Mouse (Mus musculus) retina, postnatal 7 days (tissue): ENCODE data around the gene Acnat1.
"Not testable (repeated sequence)": the region's sequence is repeated elsewhere in the genome, so short reads cannot be mapped to it uniquely, and the experiment has no call there.

Experiments
- DNase-seq: peaks from one replicate; pipeline ENCODE4 v3.0.0-alpha.2; 2012; ENCODE audit warnings: low read depth, low spot score

The Acnat1 gene

DNA sequence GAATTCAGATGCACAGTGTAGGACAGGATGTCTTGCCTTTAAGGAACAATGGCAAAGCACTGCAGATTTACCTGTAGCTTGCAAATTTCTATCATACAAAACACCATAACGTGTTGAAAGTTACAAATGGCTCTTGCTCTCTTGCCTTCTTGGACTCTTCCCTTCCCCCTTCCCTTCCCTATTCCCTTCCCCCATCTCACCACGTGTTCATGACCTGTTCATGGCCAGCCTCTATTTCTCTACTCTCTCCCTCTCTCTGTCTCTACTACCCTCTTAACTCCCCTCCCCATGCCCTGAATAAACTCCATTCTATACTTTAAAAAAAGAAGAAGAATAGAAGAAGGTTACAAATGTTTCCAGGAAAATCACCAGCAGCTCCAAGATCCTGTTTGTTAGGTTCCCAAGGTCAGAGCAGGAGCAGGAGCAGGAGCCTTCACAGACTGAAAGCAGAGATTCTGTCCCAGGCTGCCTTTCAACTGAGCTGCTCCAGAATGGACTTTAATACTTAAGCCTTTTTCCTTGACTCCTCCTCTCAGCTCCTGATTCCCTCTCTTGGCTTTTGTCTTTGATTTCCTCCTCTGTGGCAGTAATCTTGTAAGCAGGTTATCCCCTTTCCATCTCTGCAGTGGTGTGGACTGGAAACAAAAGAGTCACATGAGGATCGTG, at the start of gene Acnat1:
Gene Acnat1, minus strand, starts transcription at position 478 of the 666 bp plus-strand sequence.
- no peak for DNase-seq

DNA sequence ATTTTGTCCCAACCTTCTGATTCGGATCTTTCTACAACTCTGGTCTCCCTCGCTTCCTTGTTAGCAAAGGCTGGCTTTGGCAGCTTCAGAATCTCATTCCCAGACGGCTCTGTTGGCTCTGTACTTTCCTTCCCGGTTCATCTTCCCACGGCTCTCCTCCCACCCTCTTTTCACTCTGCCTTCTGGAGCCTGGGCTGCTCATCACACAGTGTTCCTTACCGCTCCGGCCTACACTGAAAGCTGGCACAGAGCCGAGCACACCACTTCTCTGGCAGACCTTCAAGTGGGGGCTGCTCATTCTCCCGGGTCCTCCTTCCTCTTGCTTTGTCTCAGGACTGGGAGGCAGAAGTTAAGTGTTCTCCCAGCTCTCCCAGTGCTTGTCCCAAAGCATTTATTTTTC, 48.9 kb upstream of the Acnat1 start:
- DNase-seq: no peak

DNA sequence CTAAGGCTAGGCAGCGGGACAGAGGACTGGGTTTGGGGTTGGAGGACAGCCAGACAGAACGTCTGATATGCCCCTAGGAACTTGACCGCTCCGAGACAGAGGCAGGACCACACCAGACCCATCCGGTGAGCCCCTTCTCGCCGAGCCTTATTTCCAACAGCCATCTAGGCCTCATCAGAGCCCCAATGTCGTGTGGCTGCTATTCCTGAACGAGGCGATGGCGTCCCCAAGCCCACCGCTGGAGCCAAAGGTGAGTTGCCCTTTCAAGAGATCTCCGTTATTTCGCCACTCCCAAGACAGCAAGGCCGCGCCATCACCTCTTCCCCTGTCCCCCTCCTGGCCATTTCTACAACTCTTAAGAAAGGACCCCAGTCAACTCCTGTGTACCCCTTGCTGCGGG, 47.6 kb upstream of the Acnat1 start:
- no peak for DNase-seq

DNA sequence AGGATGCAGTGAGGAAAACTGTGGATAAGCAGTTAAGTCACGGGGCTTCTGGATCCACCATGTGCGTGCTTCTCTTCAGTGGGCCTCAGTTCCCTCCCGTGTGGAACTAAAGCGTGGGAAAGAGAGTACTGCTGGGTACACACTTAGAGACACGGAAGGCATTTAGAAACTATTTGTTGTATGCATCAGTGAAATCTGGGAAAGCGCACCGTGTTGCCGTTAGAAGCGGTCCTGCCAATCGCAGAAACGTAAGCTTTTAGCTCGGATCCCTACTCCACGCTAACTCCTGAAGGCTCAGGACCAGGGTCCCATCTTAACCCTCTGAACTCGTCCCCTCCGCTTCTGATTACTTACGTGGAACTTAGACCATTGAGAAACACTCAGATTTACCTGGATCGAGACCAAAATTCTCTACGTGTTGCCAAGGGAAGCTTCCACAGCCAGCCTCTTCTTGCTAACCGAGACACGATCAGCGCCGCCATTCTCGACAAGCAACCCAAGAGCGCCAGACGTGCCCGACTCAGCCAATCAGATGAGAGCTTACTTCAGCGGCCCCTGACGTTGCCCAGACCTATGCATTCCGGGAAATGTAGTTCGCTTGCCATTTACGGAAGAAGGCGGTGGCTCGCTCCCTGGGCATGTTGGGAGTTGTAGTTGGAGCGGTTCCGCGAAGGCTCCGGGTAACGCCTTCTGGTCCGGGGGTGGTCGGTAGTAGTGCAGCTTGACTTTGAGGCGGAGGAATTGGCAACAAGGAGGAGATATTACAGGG, 47.0 kb upstream of the Acnat1 start, which contains the start of the genes Mrpl50 and Zfp189:
Gene Mrpl50, minus strand, starts transcription at position 522 of the 769 bp plus-strand sequence.
Gene Zfp189, plus strand, starts transcription at position 605 of the 769 bp plus-strand sequence.
- DNase-seq: peak; percentile 91

DNA sequence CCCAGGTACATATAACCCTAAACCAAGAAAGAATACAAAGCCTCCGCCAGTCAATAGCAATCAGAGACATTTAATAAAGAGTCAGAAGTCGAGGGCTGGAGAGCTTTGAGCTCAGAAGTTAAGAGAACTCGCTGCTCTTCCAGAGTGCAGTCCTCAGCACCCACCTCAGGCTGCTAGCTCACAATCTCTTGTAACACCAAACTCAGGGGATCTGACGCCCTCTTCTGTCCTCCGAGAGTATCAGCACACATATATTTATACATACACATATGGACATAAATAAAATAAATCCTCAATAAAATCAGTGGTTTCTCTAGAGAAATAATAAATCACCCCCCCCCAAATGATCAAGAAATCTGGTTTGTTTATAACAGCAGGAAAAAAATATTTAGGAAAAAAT, 45.8 kb upstream of the Acnat1 start:
- no peak for DNase-seq

DNA sequence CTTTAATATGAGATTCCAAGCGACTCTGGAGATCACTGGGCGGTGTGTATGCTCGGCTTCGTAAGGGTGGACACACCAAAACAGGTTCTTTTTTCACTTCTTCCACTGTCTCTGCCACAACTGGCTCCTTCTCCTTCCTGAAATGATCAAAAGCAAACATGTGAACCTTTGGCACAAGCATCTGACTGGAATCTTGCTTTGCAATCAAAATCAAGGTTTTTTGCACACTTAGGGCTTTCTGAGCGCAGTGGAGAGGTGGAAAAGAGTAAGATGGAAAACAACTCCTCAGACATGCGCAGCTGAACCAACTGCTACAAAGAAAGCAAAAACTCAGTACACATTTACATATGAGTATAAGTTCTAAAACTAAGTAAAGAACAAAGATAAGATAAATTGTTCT, 40.7 kb upstream of the Acnat1 start:
- DNase-seq: no peak

DNA sequence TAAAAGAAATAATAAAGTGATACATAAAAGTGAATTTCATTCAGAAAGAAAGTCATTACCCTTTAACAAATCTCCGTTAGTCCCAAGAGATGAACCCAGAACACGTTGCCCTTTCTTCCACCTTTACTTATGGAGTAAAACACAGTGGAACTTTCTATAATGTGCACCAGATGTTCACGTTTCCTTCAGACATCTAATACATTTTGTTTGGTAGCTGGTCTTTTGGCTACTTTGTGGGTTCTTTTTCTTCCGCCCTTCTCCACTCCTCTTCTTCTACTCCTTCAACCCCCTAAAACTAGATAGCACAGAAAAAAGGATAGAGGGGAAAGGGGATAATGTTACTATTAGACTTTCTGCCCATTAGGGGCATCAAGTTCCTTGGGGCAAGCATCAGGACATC, 38.9 kb upstream of the Acnat1 start:
- DNase-seq: no peak

DNA sequence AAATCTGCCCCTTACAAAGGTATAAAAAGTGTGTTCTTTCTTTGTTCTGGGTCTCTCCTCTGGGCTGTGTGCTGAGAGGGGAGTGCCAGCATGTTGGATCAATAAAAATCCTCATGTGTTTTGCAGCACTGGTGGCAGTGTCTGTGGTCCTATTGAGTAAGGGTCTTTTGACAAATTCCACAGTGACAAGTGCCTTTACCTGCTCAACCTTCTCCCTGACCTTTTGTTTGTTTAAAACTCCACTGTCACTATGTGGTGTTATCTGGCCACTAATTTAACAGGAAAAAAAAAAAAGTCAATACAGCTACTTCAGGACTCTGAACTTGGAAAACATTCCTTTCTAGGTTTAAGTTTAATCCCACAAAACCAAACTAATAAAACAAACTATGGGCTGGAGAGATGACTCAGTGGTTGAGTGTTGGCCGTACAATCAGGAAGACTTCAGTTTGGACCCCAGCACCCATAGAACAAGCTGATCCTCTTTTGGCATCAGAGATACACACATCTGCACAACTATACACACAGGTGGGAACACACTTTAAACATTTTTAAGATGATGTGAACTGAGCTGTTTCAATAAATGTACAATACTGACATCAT, 36.6 kb upstream of the Acnat1 start:
- DNase-seq: not testable (repeated sequence)

DNA sequence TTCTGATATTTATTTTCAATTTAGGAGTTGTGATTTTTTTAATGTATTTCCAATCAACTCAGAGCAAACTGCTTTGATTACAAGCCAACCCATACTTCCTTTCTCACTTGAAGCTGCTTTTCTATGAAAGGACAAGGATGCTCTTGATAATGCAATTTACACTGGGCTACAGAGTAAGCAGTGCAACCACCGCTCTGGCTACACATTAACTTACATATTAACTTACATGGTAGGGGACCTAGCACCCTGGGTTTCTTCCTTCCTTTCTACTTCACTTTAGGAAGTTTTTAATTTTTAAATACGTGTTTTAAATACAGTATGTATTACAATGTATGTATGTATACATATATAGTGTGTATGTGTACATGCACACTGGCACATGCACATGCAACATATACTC, 35.5 kb upstream of the Acnat1 start:
- no peak for DNase-seq

DNA sequence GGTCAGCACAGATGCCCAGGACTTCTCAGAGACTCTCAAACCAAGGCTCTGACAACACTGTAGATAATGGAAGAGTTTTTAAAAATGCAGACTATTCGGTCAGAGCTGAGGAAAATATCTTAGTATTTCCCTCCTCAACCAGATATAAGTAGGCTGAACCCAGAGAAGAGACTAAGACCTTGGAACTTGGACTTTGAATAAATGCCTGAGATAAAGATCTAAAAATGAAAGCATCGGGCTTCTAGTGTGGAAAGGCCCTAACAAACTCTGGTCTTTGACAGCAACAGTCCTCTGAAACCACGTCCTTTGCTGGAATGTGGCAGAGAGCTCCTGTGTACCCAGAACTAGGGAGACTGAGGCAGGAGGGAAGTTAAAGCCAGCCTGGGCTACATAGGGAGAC, 32.7 kb upstream of the Acnat1 start, which contains the start of gene Baat:
Gene Baat, minus strand, starts transcription at position 172 of the 400 bp plus-strand sequence.
- no peak for DNase-seq

DNA sequence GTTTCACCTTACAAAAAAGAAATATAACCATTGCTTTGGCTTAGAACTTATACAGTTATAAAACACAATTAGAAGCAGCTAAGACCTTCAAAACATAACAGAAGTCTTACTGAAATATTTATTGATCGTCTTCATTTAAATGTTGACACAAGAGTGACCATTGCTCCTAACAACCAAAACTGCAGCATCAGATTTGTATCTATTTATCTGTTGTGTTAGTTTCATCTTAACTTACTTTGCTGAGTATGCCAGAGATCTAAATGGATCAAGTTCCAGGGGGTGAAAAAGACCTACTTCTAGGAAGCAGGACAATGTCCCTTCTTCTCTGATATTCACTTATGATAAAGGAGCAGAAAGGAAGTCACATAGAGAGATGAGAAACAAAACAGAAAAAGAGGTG, 29.9 kb upstream of the Acnat1 start:
- DNase-seq: no peak

DNA sequence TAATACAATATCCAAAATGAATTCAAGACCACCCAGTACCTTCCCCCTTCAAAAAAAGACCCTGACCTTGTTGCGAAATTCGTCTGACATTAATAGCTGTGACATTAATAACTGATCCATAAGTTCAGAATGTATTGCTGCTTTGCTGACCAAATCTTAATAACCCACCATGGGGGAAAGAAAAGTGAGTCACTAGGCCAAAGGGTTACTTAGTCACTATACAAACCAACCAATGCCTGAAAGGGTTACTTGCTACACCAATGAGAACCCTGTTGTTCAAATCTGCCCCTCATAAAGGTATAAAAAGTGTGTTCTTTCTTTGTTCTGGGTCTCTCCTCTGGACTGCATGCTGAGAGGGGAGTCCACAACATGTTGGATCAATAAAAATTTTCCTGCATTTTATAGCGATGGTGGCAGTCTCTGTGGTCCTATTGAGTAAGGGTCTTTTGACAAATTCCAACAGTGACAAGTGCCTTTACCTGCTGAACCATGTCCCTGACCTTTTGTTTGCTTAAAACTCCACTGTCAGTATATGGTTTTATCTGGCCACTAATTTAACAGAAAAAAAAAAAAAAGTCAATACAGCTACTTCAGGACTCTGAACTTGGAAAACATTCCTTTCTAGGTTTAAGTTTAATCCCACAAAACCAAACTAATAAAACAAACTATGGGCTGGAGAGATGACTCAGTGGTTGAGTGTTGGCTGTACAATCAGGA, 12.4 kb upstream of the Acnat1 start:
- not testable (repeated sequence) for DNase-seq

DNA sequence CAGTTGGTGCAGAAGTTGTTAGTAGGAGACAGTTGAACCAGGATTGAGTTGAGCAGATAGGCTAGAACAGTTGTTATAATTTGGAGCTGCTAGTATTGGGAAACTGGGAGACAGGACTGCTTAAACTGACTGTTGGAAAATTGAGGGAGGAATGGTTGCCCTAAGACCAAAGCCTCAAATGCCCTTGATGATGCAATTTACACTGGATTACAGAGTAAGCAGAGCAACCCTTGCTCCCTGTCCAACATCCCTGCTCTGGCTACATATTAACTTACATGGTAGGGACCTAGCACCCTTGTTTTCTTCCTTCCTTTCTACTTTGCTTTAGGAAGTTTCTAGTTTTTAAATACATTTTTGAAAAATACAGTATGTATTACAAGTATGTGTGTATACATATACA, 11.7 kb upstream of the Acnat1 start:
- no peak for DNase-seq

DNA sequence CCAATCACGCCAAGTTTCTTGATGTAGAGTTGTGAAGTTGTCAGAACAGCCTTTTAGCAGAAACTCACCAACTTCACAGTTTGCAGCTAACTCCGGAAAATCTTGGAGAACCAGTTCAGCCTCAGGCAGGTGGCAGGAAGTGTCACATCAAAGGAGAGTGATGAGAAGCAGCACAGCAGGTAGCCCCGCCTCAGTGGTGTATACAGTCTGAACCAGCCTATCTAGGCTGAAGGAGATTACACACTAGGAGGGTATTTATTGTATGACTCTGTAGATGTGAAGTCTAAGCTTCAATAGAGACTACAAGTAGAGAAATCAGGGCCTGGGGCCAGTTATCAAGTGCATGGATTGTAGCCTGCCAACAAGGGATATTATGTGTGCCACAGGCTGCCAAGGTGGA, 7.2 kb upstream of the Acnat1 start:
- no peak for DNase-seq

DNA sequence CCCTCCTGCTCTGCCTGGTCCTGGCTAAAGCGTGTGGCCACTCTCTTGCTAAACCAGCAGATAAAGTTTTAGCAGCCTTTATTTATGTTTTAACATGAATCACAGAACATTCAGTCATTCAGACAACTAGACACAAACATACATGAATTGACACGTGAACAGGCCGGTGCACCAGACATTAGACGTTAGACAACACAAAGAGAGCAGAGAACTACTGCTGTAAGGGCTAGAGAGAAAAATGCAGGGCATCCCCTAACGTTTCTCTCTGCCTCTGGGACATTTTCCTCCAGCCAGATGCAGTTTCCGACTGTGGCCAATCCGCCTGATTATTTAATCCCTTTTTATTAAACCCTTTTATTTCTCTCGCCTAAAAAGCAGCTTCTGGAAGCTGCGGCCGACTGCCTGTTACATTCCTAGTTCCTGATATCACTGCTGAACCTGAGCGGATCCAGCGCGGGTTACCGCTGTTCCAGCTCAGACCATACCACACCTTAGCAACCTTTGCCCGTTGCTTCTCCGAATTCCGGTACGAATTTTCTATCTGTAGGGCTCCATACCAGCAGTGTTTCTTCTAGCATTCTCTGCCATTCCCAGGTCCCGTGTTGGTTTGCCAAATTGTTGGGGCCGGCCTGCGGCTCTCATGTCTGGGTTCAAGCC, 6.5 kb upstream of the Acnat1 start:
- no peak for DNase-seq

DNA sequence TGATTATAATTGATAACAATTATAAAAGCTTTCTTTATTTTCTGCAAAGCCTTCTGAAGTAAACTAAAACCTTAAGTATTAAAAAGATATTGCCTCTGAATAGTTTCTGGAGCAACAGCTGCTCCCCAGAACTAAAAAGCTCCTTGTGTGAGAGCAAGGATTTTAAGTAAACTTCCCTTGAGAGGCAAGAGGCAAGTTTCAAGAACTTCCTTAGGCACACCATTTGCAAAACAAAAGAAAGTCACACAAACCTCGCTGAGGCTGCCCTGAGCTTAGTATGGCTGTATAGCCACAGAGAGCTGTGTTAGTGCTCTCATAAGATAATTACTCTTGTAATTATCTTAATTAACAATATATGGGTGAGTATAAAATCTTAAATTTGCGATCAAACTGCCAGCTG, 5.3 kb upstream of the Acnat1 start:
- DNase-seq: not testable (repeated sequence)

DNA sequence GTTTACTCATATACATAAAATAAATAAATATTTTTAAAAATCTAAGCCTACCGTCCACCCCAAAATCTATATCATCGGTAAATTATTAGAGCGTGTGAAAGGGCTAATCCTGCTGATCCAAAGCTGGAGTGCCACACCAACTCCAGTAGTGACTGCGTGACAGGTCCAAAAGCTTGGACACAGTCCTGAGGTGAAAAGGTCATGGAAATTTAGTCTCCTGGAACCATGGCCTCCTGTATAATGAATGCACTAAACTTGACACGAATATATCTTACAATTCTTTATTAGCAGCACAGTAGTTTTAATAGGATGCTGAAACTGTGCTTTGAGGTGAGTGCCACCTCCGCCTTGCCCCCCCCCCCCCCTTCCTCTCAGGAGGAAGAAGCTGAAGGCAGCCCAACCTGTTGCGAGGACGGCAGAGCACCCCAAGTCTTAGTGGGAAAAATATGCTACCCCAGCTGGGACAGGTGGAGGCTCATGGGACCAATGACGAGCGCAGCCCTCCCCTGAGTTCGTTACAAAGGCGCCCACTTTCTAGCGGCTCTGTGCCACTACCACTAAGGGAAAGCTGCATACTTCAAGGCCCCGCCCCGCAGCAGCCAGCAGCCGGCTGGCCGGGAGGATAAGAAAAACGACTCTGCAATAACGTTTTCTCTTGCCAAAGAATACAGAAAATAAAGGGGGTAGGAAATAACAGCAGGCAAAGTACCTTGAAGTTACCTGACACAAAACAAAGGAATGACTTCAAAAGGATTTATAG, 4.6 kb upstream of the Acnat1 start:
- no peak for DNase-seq

DNA sequence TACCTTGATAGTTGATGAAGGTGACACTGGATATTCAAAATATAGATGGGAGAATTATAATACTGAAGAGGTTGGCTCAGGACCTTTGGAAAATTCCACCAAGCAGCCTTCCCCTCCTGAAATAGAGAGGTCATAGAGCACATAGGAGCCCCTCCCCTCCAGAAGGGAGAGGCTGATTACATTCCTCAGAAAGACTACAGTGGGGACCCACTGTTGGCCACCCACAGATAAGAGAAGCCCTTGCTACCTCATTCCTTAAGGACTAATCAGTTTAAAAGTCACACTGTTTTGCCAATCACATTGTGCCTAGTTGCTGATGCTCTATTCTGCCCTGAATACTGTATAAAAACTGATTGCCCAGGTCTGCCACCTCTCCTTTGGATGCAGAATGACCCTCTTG, 871 bp upstream of the Acnat1 start:
- no peak for DNase-seq

DNA sequence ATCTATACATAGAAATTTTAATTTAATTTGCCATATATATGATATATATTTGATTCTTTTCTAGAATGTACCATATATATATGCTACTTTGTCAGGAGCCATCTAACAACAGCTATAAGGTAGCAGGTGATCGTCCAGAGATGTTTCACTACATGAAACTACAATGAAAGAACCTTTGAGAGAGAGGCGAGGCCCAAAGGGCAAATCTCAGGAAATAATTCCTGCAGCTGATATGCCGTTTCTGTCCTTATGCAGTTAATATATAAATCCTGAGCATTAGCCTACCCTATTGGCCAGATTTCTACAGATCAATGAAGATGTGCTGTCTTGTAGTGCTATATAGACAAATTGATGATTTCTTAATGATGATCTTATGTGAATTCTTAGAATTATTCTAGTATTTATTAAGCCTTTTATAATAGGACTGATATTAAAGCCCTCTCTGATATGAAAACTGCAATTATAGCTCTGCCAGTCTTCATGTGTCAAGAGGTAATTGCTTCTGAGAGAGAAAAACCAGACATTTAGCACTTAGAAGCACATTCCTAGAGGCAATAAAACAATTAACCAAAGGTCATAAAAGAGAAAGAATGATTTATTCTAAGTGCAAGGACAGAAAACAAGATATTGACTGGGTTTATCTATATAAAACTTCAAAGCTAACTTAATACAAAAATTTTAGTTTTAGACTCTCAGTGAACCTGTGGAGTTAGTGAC, 4.1 kb downstream of the Acnat1 start:
- DNase-seq: no peak

DNA sequence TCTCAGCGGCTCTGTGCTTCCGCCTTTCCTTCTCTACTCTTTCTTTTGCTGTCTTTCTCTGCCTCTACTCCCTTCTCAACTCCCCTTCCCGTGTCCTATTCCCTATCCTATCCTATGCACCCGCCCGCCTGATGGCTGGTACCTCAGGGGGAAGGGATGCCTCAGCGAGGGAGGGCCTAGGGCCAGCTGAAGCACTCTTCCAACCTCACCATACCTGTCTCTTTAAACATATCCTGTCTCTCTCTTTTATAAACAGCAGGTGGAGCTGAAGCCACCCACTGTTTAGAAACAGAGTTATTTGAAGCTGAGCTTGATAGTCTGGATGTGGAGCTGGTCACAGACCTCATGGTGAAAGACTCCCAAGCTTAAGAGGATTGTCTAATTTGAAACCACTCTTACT, 6.4 kb downstream of the Acnat1 start:
- no peak for DNase-seq
